Mouse (Mus musculus): ENCODE results near the gene Mbd4. TPM values are rescaled to one million over a fixed set of nuclear protein-coding genes. Genes with fewer than 3 reads are reported as not detected.
A peak's percentile ranks its signal among the peaks of the same experiment; 100 is the strongest.

The Mbd4 gene
- polyA plus RNA-seq, 1 experiment from 2014 or later = 24.7 TPM

DNA sequence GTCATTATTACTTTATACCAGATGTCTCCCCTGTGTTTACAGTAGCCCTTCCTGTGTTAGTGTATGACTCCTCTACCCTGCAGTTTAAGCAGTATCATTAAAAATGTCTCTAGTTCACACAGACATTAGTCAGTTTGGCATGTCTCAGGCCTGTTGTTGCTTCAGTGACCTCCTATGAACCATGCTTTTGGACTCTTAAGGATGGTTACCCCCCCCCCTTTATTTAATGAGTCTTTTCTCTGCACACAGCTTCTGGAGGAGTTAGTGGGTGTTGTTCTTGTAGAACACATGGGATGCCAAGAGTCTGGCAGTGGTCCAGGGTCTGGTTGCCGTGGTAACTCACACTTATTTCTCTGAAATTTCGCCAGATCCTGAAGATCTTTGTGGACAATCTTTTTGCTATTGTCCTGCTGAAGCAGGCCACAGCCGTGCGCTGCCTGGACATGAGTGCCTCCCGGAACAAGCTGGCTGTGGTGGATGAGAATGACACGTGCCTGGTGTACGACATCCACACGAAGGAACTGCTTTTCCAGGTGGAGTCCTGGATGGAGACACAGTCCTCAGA, 38.4 kb upstream of the Mbd4 start:
- Histone ChIP-seq H3K27me3 (ENCODE audit: control insufficient read depth, insufficient read depth, low read length) (no peaks in the 10 kb centered on the region), H3K9ac (ENCODE audit: low read length) (no peak overlapping the region), H3K36me3 (ENCODE audit: control insufficient read depth, insufficient read depth, low read length) (peaks cover 12% of the 10 kb centered on the region; the same call in 1 of the 2 replicates), H3K4me2 (no peak overlapping the region), H3K9me3 (ENCODE audit: control insufficient read depth, low read length) (peaks cover 2% of the 10 kb centered on the region; the same call in 1 of the 2 replicates), H3K4me1 (ENCODE audit: control insufficient read depth, insufficient read depth, low read length) (peaks cover 7% of the 10 kb centered on the region; the same call in 1 of the 2 replicates), H3K27ac (ENCODE audit: low read depth, low read length) (no peak overlapping the region), H3K4me3 (ENCODE audit: low read depth, low read length) (no peak overlapping the region)
- peak; percentile 63; the same call in 1 of the 2 replicates for ATAC-seq (ENCODE audit: low FRiP score)
- peak; percentile 80 for DNase-seq (ENCODE audit: low spot score, missing footprints)
- 47% methylated on average over 8 of the region's 8 CpGs for WGBS

DNA sequence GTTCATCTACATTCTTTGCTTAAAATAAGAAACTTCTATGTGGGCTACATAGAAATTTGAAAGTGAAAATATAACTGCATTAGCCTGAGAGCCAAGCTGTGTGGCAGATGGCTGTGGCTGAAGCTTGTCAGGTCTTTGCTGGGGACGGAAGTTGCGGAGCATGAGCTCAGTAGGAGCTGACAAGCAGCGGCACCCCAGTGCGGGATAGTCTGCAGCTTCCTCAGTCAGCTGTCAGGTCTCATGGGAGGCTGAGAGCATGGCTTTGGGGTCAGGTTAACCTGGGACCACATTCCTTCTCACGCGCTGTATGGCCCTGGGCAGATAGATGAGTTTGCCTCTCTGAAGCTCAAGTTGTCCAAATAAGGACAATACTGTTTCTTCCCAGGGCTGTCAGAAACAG, 37.9 kb upstream of the Mbd4 start:
- Histone ChIP-seq H3K4me2 (no peak overlapping the region), H3K4me3 (ENCODE audit: low read depth, low read length) (no peak overlapping the region), H3K27ac (ENCODE audit: low read depth, low read length) (no peak overlapping the region), H3K27me3 (ENCODE audit: control insufficient read depth, insufficient read depth, low read length) (no peaks in the 10 kb centered on the region), H3K9ac (ENCODE audit: low read length) (no peak overlapping the region), H3K4me1 (ENCODE audit: control insufficient read depth, insufficient read depth, low read length) (peaks cover 7% of the 10 kb centered on the region; the same call in 1 of the 2 replicates), H3K9me3 (ENCODE audit: control insufficient read depth, low read length) (peaks cover 2% of the 10 kb centered on the region; the same call in 1 of the 2 replicates), H3K36me3 (ENCODE audit: control insufficient read depth, insufficient read depth, low read length) (peaks cover 12% of the 10 kb centered on the region; the same call in 1 of the 2 replicates)
- ATAC-seq (ENCODE audit: low FRiP score) = peak; percentile 48
- WGBS = 79% methylated on average over 6 of the region's 6 CpGs
- peak; percentile 44 for DNase-seq (ENCODE audit: low spot score, missing footprints)

DNA sequence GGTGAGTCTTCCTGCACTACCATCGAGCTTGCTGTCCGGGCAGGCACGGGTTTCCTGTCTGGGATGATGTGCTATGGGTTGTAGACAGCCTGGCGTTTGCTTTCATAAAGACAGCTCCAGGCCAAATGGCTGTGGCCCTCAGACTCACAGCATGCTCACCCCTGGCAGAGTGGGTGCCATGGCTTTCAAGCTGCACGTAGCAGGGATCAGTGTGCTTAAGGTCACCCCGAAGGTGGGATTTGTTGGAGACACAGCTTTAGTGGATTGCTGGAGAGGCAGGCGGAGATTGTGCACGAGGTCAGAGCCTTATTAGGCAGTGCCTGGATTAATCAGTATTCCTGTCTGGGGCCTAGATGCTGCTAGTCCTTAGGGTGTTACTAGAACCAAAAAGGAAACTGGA, 37.4 kb upstream of the Mbd4 start:
- DNase-seq (ENCODE audit: low spot score, missing footprints) = peak; percentile 81
- 86% methylated on average over 8 of the region's 8 CpGs for WGBS
- Histone ChIP-seq H3K4me1 (ENCODE audit: control insufficient read depth, insufficient read depth, low read length) (peaks cover 7% of the 10 kb centered on the region; the same call in 1 of the 2 replicates), H3K27ac (ENCODE audit: low read depth, low read length) (no peak overlapping the region), H3K4me2 (no peak overlapping the region), H3K4me3 (ENCODE audit: low read depth, low read length) (no peak overlapping the region), H3K9ac (ENCODE audit: low read length) (no peak overlapping the region), H3K9me3 (ENCODE audit: control insufficient read depth, low read length) (peaks cover 2% of the 10 kb centered on the region; the same call in 1 of the 2 replicates), H3K36me3 (ENCODE audit: control insufficient read depth, insufficient read depth, low read length) (peaks cover 12% of the 10 kb centered on the region; the same call in 1 of the 2 replicates), H3K27me3 (ENCODE audit: control insufficient read depth, insufficient read depth, low read length) (no peaks in the 10 kb centered on the region)
- no peak for ATAC-seq (ENCODE audit: low FRiP score)

DNA sequence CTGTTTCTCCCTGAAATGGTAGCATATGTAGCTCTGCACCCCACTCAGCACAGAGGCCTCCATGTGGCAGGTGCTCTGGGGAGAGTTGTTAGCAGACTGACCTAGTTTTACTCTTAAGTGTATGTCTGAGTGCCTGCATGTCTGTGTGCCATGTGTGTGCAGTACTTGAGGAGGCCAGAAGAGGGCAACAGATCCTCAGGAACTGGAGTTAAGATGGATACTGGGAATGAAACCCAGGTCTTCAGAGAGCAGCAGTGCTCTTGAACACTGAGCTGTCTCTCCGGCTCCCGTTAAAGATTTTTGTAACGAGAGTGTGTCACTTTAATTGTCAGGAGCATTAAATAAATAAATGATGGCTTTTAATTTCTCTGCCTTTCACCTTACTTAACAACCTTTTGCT, 35.1 kb upstream of the Mbd4 start:
- Histone ChIP-seq H3K4me3 (ENCODE audit: low read depth, low read length) (no peak overlapping the region), H3K27ac (ENCODE audit: low read depth, low read length) (no peak overlapping the region), H3K36me3 (ENCODE audit: control insufficient read depth, insufficient read depth, low read length) (peaks cover 12% of the 10 kb centered on the region; the same call in 1 of the 2 replicates), H3K27me3 (ENCODE audit: control insufficient read depth, insufficient read depth, low read length) (no peaks in the 10 kb centered on the region), H3K4me2 (no peak overlapping the region), H3K9ac (ENCODE audit: low read length) (no peak overlapping the region), H3K4me1 (ENCODE audit: control insufficient read depth, insufficient read depth, low read length) (peaks cover 7% of the 10 kb centered on the region; the same call in 1 of the 2 replicates), H3K9me3 (ENCODE audit: control insufficient read depth, low read length) (peaks cover 2% of the 10 kb centered on the region; the same call in 1 of the 2 replicates)
- 99% methylated on average over 3 of the region's 3 CpGs for WGBS
- peak; percentile 59 for DNase-seq (ENCODE audit: low spot score, missing footprints)
- ATAC-seq (ENCODE audit: low FRiP score) = no peak

DNA sequence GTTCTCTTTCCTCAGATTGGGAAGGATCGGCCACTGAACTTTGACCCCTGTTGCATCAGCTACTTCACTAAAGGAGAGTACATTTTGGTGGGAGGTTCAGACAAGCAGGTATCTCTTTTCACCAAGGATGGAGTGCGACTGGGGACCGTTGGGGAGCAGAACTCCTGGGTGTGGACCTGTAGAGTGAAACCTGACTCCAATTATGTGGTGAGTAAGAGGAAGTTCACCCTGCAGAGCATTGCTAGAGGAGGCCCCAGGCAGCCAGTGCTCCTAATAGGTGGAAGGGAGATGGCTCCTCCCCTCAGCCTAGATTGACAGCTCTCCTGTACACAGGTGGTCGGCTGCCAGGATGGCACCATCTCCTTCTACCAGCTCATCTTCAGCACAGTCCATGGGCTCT, 33.7 kb upstream of the Mbd4 start:
- Histone ChIP-seq H3K27ac (ENCODE audit: low read depth, low read length) (no peak overlapping the region), H3K4me3 (ENCODE audit: low read depth, low read length) (no peak overlapping the region), H3K4me2 (no peak overlapping the region), H3K9ac (ENCODE audit: low read length) (no peak overlapping the region), H3K27me3 (ENCODE audit: control insufficient read depth, insufficient read depth, low read length) (no peaks in the 10 kb centered on the region), H3K9me3 (ENCODE audit: control insufficient read depth, low read length) (peaks cover 2% of the 10 kb centered on the region; the same call in 1 of the 2 replicates), H3K36me3 (ENCODE audit: control insufficient read depth, insufficient read depth, low read length) (peaks cover 8% of the 10 kb centered on the region; the same call in 1 of the 2 replicates), H3K4me1 (ENCODE audit: control insufficient read depth, insufficient read depth, low read length) (peaks cover 5% of the 10 kb centered on the region; the same call in 1 of the 2 replicates)
- DNase-seq (ENCODE audit: low spot score, missing footprints) (no peak), ATAC-seq (ENCODE audit: low FRiP score) (no peak)
- 82% methylated on average over 4 of the region's 4 CpGs for WGBS

DNA sequence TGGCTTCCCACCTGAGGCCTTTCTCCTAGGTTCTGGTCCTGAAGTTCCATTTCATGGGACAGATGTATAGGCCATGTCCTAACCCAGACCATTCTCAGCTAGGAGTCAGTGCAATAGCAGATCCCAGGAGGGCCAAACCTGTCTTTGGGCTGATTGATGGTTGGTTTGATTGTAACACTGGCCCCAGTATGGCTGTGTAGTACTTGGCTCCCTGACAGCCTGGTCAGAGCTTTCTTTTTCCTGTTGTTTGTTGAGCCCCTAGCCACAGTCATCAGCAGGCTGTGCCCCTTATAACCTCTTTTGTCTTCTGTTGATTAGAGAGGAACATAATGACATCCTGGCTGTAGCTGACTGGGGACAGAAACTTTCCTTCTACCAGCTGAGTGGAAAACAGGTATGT, 30.8 kb upstream of the Mbd4 start:
- Histone ChIP-seq H3K9me3 (ENCODE audit: control insufficient read depth, low read length) (peaks cover 2% of the 10 kb centered on the region; the same call in 1 of the 2 replicates), H3K4me3 (ENCODE audit: low read depth, low read length) (no peak overlapping the region), H3K36me3 (ENCODE audit: control insufficient read depth, insufficient read depth, low read length) (peaks cover 7% of the 10 kb centered on the region; the same call in 1 of the 2 replicates), H3K27me3 (ENCODE audit: control insufficient read depth, insufficient read depth, low read length) (no peaks in the 10 kb centered on the region), H3K9ac (ENCODE audit: low read length) (no peak overlapping the region), H3K4me2 (no peak overlapping the region), H3K27ac (ENCODE audit: low read depth, low read length) (no peak overlapping the region), H3K4me1 (ENCODE audit: control insufficient read depth, insufficient read depth, low read length) (no peaks in the 10 kb centered on the region)
- ATAC-seq (ENCODE audit: low FRiP score) (no peak), DNase-seq (ENCODE audit: low spot score, missing footprints) (no peak)

DNA sequence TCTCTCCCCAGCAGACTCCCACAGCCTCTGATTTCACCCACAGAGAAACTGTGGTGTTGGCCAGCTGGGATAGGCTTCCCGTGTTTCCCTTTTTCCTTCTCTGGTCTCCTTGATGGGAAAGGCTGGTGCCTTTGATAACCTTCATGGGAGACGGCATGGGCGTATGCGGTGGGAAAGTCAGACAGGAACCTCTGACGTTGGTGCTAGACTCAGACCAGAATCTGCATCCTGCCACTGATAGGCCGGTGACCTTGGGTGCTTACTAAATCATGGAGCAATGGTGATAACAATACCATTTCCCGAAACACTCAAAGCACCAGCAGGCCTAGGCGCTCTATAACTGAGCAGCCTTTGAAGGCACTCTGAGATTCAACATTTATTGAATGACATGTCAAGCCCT, 27.6 kb upstream of the Mbd4 start:
- no peaks in the 10 kb centered on the region for H3K36me3 ChIP-seq (ENCODE audit: control insufficient read depth, insufficient read depth, low read length)

DNA sequence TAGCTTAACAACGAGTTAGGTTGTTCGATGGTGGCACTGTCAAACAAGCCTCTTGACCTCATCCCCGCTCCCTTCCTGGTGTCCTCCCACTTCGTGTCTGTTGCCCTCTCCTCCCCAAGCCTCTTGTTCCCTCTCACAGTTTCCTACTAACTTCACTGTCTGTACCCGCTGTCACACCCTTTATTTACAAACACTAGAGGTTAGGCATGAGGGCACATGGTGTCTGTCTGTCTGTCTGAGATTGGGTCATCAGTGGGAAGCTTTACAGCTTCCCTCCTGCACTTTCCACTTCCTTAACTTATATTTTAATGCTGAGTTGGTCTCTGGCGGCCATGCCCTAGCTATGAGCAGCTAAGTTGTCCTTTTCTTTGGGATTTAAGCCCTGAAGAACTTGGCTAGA, 26.6 kb upstream of the Mbd4 start:
- Histone ChIP-seq H3K27me3 (ENCODE audit: control insufficient read depth, insufficient read depth, low read length) (no peaks in the 10 kb centered on the region), H3K36me3 (ENCODE audit: control insufficient read depth, insufficient read depth, low read length) (no peaks in the 10 kb centered on the region), H3K4me1 (ENCODE audit: control insufficient read depth, insufficient read depth, low read length) (no peaks in the 10 kb centered on the region), H3K27ac (ENCODE audit: low read depth, low read length) (no peak overlapping the region), H3K9ac (ENCODE audit: low read length) (no peak overlapping the region), H3K9me3 (ENCODE audit: control insufficient read depth, low read length) (no peaks in the 10 kb centered on the region), H3K4me3 (ENCODE audit: low read depth, low read length) (no peak overlapping the region), H3K4me2 (no peak overlapping the region)
- no peak for DNase-seq (ENCODE audit: low spot score, missing footprints)
- no peak for ATAC-seq (ENCODE audit: low FRiP score)
- WGBS = 87% methylated on average over 6 of the region's 6 CpGs

More for the DNA sequence above, 27.6 kb upstream of the Mbd4 start:
- no peak overlapping the region for H3K9ac ChIP-seq (ENCODE audit: low read length)
- DNase-seq (ENCODE audit: low spot score, missing footprints) (no peak), ATAC-seq (ENCODE audit: low FRiP score) (no peak)
- no peaks in the 10 kb centered on the region for H3K9me3 ChIP-seq (ENCODE audit: control insufficient read depth, low read length)
- no peak overlapping the region for H3K27ac ChIP-seq (ENCODE audit: low read depth, low read length)
- WGBS = 90% methylated on average over 8 of the region's 8 CpGs
- no peak overlapping the region for H3K4me2 ChIP-seq
- no peak overlapping the region for H3K4me3 ChIP-seq (ENCODE audit: low read depth, low read length)
- no peaks in the 10 kb centered on the region for H3K4me1 ChIP-seq (ENCODE audit: control insufficient read depth, insufficient read depth, low read length)
- no peaks in the 10 kb centered on the region for H3K27me3 ChIP-seq (ENCODE audit: control insufficient read depth, insufficient read depth, low read length)

DNA sequence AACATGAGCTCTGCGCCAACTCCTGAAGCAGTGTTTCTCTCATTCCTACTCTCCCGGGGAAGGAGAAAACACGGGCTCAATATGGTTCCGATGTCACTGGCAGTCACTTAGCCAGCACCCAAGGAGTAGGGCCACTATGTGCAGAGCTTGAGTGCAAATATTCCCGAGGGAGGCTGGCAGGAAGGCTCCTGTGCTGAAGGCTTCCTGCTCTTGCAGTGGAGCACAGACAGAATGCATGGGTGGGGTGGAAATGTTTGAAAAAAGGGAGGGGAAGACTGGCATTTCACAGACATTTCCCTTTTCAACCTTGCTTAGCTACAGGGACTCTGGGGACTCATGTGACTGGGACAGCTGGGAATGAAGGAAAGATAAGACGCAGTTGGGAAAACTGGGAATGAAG, 25.5 kb upstream of the Mbd4 start:
- Histone ChIP-seq H3K4me1 (ENCODE audit: control insufficient read depth, insufficient read depth, low read length) (no peaks in the 10 kb centered on the region), H3K9me3 (ENCODE audit: control insufficient read depth, low read length) (no peaks in the 10 kb centered on the region), H3K27ac (ENCODE audit: low read depth, low read length) (no peak overlapping the region), H3K27me3 (ENCODE audit: control insufficient read depth, insufficient read depth, low read length) (no peaks in the 10 kb centered on the region), H3K9ac (ENCODE audit: low read length) (no peak overlapping the region), H3K4me3 (ENCODE audit: low read depth, low read length) (no peak overlapping the region), H3K4me2 (no peak overlapping the region), H3K36me3 (ENCODE audit: control insufficient read depth, insufficient read depth, low read length) (no peaks in the 10 kb centered on the region)
- no peak for DNase-seq (ENCODE audit: low spot score, missing footprints)
- ATAC-seq (ENCODE audit: low FRiP score) = no peak
- WGBS = 81% methylated on average over 6 of the region's 6 CpGs

All from midbrain, embryonic 11.5 days (tissue).